Mouse (Mus musculus) brain, embryonic 18.5 days (tissue): ENCODE results near the gene Gm10428.
A peak's percentile ranks its signal among the peaks of the same experiment; 100 is the strongest.

ENCODE experiments used
- DNase-seq: peaks from one replicate; pipeline ENCODE4 v3.0.0-alpha.2; 2012; ENCODE audit warnings: low read depth, low spot score

The Gm10428 gene

DNA sequence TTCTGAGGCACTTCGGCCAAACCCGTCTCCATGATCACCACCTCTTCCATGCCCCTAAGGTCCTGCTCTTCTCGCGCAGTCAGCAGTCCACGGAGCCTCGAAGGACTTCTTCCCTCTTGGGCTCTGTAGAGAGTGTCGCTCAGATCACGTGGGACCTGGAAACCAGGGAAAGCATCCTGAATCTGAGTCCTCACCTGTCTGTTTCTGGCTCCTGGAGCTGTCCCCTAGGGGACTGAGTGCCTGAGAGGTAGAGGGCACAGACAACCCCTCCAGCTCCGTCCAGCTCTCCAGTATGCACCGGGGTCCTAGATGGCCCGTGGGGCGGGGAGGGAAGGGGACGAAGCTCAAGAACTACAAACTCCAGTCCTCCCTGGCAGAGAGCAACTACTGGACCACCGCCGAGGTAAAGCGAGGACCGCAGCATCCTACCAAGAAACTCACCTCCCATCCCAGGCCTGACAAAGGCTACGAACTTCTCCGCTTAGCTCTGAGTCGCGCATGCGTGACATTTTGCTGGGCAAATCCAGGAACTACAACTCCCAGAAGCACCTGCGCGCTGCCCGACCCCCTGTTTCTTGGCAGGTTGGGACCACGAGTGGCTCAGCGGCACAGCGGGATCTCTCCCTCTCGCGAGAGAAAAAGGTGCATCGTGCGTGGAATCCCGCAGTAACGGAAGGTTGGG is 36.2 kb downstream of the Gm10428 start, which contains the start of gene Zfp286:
Gene Zfp286, minus strand, starts transcription at position 528 of the 682 bp plus-strand sequence.
- peak; percentile 92 for DNase-seq

GRCm38 (mm10) chr11:62789617-62789936 is 36.7 kb downstream of the Gm10428 start:
- peak; percentile 4 for DNase-seq
